Mouse (Mus musculus) effector memory CD4-positive, alpha-beta T cell, adult 5 months (primary cell): ENCODE data around the gene Zfp141. TPM values are rescaled to one million over a fixed set of nuclear protein-coding genes. Genes with fewer than 3 reads are reported as not detected.

Source experiments
- polyA plus RNA-seq: library from polyadenylated mRNA; unstranded; fragments of 100-300 nt; shearing (Covaris generic); gene quantifications from one replicate; pipeline ENCODE4 v1.2.1, GENCODE M21; 2017

The Zfp141 gene
- polyA plus RNA-seq = 14.2 TPM

GRCm38 (mm10) chr7:42505588-42505987 lies at the start of gene Zfp141:
Gene Zfp141, minus strand, starts transcription at chr7:42505740.

GRCm38 (mm10) chr7:42447850-42448249 lies 57.7 kb downstream of the Zfp141 start, which contains the start of gene 4933421I07Rik:
Gene 4933421I07Rik, minus strand, starts transcription at chr7:42448120.

Other genes with a start within 250 kb of the Zfp141 start
- not detected for gene Vmn2r61, start 245.7 kb downstream of the Zfp141 start, polyA plus RNA-seq
- gene 4933421I07Rik, start 57.6 kb downstream of the Zfp141 start, polyA plus RNA-seq = not detected
- gene Gm21028, start 72.8 kb upstream of the Zfp141 start, polyA plus RNA-seq = not detected
- not detected for gene Zfp977, start 86.8 kb upstream of the Zfp141 start, polyA plus RNA-seq
- gene Zfp976, start 136.8 kb upstream of the Zfp141 start, polyA plus RNA-seq = 0.56 TPM
- gene Zfp975, start 187.0 kb upstream of the Zfp141 start, polyA plus RNA-seq = 1.7 TPM
- gene Gm17067, start 221.3 kb upstream of the Zfp141 start, polyA plus RNA-seq = 0.11 TPM